Mouse (Mus musculus): ENCODE data around the gene Gng12.
"Not testable (repeated sequence)": the region's sequence is repeated elsewhere in the genome, so short reads cannot be mapped to it uniquely, and the experiment has no call there.

Gng12 gene

GRCm38 (mm10) chr6:66953951-66954519 is 57.8 kb downstream of the Gng12 start:
- DNase-seq (ENCODE audit: low read depth, low spot score), result no peak

- no peak for DNase-seq (ENCODE audit: low read depth, low spot score)
These were observed 59.0 kb downstream of the Gng12 start for GRCm38 (mm10) chr6:66955089-66955657.

DNA sequence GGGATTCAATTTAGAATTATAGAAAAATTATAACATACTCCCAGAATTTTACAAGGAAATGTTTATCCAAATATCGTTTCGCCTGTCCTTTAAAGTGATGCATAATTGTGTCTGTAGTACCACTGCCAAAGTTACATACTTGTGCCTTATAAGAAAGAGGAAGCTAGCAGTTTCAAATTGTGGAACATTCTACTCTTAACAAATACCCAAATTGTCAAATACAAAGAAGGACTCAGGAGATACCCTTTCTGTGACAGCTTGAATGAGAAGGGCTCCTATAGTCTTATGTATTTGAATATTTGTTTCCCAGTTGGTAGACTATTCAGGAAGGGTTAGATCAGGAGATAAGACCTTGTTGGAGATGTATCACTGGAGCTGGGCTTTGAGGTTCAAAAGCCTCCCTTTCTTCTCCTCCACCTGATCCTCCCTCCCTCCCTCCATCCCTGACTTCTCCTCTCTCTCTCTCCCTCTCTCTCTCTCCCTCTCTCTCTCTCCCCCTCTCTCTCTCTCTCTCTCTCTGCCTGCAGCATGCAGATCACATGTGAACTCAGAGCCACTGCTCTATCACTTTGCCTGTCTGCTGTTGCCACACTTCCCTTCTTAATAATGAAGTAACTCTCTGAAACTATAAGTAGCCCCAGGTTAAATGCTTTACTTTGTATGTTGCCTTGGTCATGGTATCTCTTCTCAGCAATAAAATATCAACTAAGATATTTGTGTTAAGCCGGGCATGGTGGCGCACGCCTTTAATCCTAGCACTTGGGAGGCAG is 62.5 kb downstream of the Gng12 start:
- DNase-seq (ENCODE audit: low read depth, low spot score), result no peak

- peak; percentile 55 for DNase-seq (ENCODE audit: low read depth, low spot score)
These were observed 66.4 kb downstream of the Gng12 start for GRCm38 (mm10) chr6:66962582-66963043.

- DNase-seq (ENCODE audit: low read depth, low spot score), result no peak
These were observed 66.9 kb downstream of the Gng12 start for GRCm38 (mm10) chr6:66963068-66963467.

GRCm38 (mm10) chr6:66963651-66964050 is 67.5 kb downstream of the Gng12 start:
- DNase-seq (ENCODE audit: low read depth, low spot score), result not testable (repeated sequence)

DNA sequence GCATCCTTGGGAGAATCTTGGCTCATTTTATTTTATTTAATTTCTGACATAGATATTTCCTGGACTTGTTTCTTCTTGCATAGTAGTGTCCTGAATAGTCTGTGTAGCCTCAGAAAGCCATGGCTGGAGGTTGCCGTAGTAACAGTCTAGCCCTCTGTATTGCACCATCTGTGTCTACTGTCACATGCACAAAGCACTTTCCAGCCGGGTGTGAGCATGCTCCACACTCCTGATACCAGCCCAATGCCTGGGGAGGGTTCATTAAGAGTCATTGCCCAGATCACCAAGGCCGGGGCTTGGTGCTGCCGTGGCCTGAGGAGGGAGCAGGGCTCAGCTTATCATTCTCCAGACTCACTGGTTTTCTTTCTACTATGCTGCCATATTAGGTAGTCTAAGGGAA is 68.0 kb downstream of the Gng12 start:
- no peak for DNase-seq (ENCODE audit: low read depth, low spot score)

DNA sequence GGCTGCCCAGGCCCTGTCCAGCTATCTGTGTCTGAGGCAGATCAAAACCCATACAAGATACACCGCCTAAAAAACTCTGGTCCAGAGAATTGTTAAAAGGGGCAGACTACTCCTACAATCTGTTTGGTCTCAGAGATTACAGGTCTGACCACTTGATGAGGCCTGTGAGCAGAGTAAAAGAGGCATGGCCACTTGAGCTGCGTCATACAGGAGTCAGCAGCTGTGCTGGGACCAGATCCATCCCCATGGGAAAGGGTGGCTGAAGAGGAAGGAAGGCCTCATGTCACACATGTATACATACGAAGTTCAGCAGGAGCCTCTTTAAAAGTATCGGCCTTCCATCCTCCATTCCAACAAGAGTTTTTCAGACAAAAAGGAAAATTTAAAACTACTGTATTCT is 69.0 kb downstream of the Gng12 start:
- no peak for DNase-seq (ENCODE audit: low read depth, low spot score)

DNA sequence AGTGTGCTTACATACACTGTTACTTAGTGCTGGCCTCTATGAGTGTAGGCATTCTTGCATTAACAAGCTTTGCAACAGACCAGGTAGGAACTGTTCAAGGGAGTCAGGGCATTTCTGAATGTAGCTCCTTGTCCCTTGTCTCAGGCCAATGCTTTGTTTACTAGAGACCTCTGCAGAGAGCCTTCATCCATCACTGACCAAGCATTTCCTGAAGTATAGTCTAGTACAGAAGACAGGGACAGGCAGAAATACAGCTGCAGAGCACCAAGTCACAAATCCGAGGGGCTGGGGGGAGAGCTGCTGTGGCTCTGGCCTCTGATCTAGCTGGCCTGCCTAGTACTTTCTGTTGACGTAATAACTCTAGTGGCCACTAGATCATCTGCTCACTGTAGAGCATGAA is 71.6 kb downstream of the Gng12 start:
- DNase-seq (ENCODE audit: low read depth, low spot score), result no peak

DNA sequence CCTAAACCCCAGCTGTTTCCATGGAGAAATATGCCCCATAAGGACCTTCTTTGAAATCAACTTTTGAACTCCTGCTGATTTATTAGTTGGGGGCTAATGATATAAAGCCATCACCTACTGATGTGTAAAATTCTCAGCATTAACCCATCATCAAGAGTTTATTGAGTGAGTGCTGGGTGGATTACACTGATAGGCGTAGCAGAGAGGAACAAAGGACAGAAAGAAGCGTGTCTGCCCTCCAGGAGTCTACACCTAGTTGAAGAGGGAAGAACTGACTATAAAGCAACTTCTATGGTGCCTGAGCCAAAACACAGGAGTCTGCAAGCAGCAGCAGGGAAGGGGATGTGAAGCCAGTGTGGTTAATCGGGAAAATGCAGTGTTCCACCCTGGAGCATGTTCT is 73.2 kb downstream of the Gng12 start:
- DNase-seq (ENCODE audit: low read depth, low spot score), result no peak

DNA sequence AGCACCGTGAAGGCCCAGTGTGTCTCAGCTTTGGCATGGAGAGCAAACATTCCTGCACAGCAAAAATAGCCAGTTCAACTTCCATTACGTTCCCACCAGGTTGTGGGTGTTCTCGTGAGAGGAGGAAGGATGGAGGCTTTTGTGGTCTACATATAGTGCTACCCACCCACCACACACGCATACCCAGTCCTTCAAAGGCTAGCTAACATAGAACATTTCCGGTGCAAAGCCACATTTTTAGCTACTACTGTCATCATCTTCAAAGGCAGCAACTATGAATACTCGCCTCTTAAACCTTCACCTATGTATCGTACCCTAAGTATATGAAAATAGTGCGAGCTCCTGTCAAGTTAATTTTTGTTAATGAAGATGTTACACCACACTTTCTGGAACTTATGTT is 76.1 kb downstream of the Gng12 start:
- DNase-seq (ENCODE audit: low read depth, low spot score), result no peak

- DNase-seq (ENCODE audit: low read depth, low spot score), result no peak
These were observed 77.0 kb downstream of the Gng12 start for GRCm38 (mm10) chr6:66973180-66973579.

DNA sequence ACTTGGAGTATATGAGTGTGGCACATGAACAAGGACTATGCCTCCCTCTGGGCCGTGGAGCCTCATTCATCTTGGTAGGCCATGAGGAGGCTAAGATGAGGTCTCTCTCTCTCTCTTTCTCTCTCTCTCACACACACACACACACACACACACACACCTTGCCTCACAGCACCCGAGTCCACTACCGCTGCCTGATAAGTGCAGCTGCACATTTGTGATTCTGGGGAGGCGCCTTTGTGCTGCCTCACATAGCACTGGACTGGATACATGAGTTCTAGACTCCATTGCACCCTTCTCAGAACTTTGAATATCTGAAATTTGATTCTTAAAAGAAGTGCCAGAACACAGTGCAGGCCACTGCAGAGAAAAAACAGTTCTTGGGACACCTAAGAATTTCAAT is 79.3 kb downstream of the Gng12 start:
- no peak for DNase-seq (ENCODE audit: low read depth, low spot score)

GRCm38 (mm10) chr6:66979197-66979596 is 83.0 kb downstream of the Gng12 start:
- DNase-seq (ENCODE audit: low read depth, low spot score), result no peak

- DNase-seq (ENCODE audit: low read depth, low spot score), result no peak
These were observed 83.8 kb downstream of the Gng12 start for GRCm38 (mm10) chr6:66980040-66980439.

DNA sequence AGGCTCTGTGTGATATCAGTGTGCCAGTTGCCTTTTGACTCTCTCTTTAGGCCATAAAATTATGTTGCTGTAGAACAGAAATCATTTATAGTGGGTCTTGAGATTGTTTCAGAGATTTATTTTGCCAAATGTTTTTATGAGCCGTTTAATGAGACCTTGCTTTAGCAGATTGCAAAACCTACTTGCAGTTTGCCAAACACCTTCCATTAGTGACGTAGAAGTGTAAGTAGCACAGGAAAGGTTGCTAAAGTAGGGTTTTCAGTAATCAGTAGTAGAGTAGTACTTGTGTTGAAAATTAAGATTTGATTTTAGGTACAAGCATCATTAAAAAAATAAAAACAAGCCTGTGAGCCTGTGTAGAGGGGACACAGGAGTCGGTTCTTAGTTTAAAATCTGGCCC is 85.2 kb downstream of the Gng12 start:
- no peak for DNase-seq (ENCODE audit: low read depth, low spot score)

DNA sequence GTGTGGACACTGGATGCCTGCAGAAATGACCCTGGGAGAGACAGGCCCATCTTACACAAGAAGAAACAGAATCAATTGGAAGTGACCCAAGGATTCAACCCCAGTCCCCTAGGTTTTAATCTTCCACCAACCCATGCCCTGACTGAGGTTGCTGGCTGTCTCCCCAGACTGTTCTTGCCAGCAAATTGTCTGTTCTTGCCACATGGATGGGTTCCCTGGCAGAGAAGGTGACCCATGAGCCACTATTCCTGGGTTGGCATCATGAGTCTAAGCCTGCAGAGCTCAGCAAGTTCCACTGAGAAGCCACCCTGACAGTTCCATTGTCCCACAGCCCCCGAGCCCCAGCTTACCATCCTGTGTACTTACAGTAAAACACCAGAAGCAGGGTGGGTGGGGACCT is 85.7 kb downstream of the Gng12 start:
- no peak for DNase-seq (ENCODE audit: low read depth, low spot score)

GRCm38 (mm10) chr6:66984079-66984478 is 87.9 kb downstream of the Gng12 start:
- DNase-seq (ENCODE audit: low read depth, low spot score), result no peak

DNA sequence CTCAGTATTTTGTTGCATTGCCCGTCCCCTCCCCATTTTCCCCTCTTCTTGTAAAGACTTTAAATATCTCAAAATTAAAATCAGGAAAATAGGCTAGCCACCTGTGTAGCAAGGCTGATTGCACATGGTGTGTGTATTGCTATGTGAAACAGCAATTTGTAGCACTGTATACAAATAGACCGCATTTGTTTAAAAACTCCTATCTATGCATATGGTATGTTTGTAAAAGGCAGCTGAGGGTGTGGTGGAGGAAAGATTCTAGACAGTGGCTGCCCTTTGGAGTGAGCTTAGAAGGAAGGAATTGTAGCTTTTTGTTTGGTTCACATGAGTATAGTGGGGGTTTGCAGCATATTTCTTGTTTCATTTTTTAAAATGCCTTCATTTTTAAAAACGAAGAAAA is 88.5 kb downstream of the Gng12 start:
- no peak for DNase-seq (ENCODE audit: low read depth, low spot score)

DNA sequence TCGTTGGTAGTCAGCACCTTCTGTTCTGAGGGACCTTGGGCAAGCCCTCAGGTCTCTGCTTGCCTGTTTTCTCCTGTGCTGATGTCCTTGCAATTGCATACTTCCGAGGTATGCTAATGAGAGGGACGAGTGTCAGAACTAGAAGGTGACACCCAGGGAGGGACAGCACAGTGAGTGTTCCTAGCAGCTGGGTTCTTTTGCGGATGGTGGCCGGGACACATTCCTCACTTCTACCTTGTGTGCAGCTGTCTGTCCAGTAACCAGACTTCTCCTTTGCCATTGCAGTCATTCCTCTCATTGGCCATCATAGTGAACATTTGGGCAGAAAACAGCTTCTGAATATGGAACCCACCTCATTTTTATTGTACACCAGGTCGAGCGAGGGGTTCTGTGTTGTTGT is 89.3 kb downstream of the Gng12 start:
- DNase-seq (ENCODE audit: low read depth, low spot score), result no peak

DNA sequence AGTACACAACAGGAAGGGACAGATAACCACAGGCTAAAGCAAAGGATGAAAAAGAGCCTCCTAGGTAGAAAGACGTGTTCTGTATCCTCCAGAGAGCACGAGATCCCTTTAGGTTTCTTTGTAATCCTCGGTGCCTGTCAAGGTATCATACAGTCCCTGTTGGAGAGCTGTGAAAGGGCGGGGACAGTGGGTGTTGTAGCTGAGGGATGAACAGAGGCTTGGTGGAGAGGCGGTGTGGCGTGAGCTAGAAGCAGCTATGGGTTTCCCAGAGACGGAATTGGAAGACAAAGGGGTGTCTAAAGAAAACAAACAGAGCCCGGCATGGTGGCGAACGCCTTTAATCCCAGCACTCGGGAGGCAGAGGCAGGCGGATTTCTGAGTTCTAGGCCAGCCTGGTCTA is 89.9 kb downstream of the Gng12 start:
- no peak for DNase-seq (ENCODE audit: low read depth, low spot score)

- no peak for DNase-seq (ENCODE audit: low read depth, low spot score)
These were observed 91.4 kb downstream of the Gng12 start for GRCm38 (mm10) chr6:66987643-66988042.

DNA sequence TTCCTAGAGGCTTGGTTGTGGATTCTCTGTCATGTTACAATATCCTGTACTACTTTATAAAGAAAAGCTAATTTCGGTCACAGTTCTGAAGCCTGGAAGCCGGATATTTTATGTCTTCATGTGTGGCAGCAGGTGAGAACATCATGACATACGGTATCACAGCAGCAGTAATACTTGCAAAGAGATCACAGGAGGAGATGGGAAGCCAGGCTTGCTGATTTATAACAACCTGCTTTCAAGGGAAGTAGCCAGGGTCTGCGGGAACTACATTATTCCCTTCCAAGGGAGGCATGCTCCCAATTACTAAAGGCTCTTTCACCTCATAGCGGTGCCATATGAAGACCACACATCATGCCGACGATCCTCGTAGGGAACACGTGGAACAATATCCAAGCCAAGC is 92.2 kb downstream of the Gng12 start:
- no peak for DNase-seq (ENCODE audit: low read depth, low spot score)

All from telencephalon, adult 2 months (tissue).